Mouse (Mus musculus): Measurements from ENCODE around the gene Nr4a1. TPM values are rescaled to one million over a fixed set of nuclear protein-coding genes. Genes with fewer than 3 reads are reported as not detected.

Gene Nr4a1
- polyA plus RNA-seq, 1 experiment: 0.16 TPM

DNA sequence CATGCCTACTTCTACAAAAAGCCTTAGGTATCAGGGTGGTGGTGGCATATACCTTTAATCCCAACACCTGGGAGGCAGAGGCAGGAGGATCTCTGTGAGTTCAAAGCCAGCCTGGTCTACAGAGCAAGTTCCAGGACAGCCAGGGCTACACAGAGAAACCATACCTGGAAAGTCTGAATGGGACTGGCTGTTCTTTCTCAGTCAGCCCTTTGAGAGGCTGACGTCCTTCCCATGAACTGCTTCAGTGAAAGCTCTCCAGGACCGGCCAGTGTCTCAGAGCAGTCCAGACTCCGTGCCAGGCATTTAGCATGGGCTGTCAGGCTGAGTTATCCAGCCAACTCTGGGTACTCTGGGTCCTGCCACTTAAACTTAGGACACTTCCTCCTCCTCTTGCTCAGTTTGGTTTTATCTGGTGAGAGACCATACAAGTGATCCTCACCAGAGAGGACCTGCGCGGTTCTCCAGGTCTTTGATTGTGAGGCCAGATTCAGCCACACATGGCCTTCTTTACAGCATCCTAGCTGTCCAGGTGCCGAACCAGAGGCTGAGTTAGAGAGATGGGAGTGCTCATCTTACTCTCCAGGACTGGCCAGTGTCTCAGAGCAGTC, 66.0 kb downstream of the Nr4a1 start:
- H3K9me3 ChIP-seq (ENCODE audit: control insufficient read depth, low read length): peaks cover 12% of the 10 kb centered on the region
- H3K4me1 ChIP-seq (ENCODE audit: control insufficient read depth): peaks cover 5% of the 10 kb centered on the region; the same call in 1 of the 2 replicates
- peaks cover 15% of the 10 kb centered on the region for H3K27me3 ChIP-seq (ENCODE audit: control insufficient read depth)
- no peaks in the 10 kb centered on the region for H3K36me3 ChIP-seq (ENCODE audit: control insufficient read depth)
- no peak overlapping the region for H3K4me3 ChIP-seq (replicated peaks)
- TF ChIP-seq TAL1 (IDR thresholded peaks at IDR 0.05; ENCODE audit: low read length) (no peak), GATA1 (IDR thresholded peaks at IDR 0.05; ENCODE audit: low read length) (no peak)

DNA sequence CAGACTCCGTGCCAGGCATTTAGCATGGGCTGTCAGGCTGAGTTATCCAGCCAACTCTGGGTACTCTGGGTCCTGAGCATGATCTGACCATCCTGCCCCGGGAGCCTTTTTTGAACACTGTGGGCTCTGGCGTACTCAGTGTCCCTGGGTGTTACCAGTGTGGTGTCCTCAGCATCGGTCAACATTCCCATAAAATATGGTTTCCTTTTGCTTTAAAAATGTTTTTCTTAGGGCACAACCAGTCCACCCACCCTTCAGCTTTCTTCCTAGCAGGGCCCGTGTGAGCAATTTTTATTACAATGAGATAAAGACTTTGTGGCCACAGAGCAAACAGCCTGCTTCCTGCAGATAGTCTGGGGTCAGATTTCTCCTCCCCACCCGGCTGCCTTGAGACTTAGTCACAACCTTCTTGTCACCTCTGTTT, 66.6 kb downstream of the Nr4a1 start:
- TF ChIP-seq GATA1 (IDR thresholded peaks at IDR 0.05; ENCODE audit: low read length) (no peak), TAL1 (IDR thresholded peaks at IDR 0.05; ENCODE audit: low read length) (no peak)
- Histone ChIP-seq H3K4me1 (ENCODE audit: control insufficient read depth) (peaks cover 4% of the 10 kb centered on the region; the same call in 1 of the 2 replicates), H3K36me3 (ENCODE audit: control insufficient read depth) (no peaks in the 10 kb centered on the region), H3K4me3 (replicated peaks) (no peak overlapping the region), H3K27me3 (ENCODE audit: control insufficient read depth) (peaks cover 15% of the 10 kb centered on the region), H3K9me3 (ENCODE audit: control insufficient read depth, low read length) (peaks cover 10% of the 10 kb centered on the region)

DNA sequence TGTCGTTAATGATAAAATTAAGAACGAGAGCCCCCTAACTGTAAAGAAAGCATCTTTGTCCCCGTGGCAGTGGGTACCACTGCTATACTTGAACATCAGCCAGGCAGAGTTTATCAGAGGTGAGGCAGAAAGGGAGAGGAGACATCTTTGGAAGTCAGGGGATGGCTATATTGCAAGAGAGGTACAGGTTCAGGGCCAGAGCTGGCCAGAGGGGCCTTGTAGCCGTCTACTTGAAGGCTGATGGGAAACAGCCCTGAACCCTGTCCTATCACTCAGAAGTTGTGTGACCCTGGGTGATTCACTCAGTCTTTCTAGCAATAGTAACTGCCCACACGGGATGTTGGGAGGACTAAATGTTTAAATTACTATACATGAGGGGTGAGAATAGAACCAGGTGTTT, 67.1 kb downstream of the Nr4a1 start:
- no peaks in the 10 kb centered on the region for H3K36me3 ChIP-seq (ENCODE audit: control insufficient read depth)
- H3K4me1 ChIP-seq (ENCODE audit: control insufficient read depth): no peaks in the 10 kb centered on the region
- peaks cover 10% of the 10 kb centered on the region for H3K9me3 ChIP-seq (ENCODE audit: control insufficient read depth, low read length)
- peaks cover 15% of the 10 kb centered on the region for H3K27me3 ChIP-seq (ENCODE audit: control insufficient read depth)
- no peak for TF ChIP-seq GATA1 (IDR thresholded peaks at IDR 0.05; ENCODE audit: low read length)
- no peak for TF ChIP-seq TAL1 (IDR thresholded peaks at IDR 0.05; ENCODE audit: low read length)
- H3K4me3 ChIP-seq (replicated peaks): no peak overlapping the region

DNA sequence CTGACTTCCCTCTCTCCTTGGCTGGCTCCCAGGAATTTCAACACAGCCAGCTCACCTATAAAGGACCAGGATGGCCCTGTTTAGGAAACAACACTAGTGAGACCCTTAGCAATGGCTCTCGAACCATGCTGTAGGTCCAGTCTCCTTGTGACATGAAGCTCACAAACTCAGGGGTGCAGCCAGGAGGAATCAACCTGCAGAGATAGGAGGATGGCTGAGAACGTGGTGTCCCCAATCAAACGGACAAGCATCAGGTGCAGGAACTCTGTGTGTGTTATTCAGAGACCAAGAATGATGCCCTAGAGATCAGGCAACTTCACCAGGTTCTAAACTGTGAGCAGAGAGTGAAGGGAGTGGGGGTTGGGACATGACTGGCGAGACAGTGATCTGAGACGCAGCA, 68.0 kb downstream of the Nr4a1 start:
- H3K4me1 ChIP-seq (ENCODE audit: control insufficient read depth): no peaks in the 10 kb centered on the region
- no peak overlapping the region for H3K4me3 ChIP-seq (replicated peaks)
- peaks cover 10% of the 10 kb centered on the region for H3K27me3 ChIP-seq (ENCODE audit: control insufficient read depth)
- H3K36me3 ChIP-seq (ENCODE audit: control insufficient read depth): no peaks in the 10 kb centered on the region
- H3K9me3 ChIP-seq (ENCODE audit: control insufficient read depth, low read length): peaks cover 10% of the 10 kb centered on the region
- TF ChIP-seq TAL1 (IDR thresholded peaks at IDR 0.05; ENCODE audit: low read length): no peak
- TF ChIP-seq GATA1 (IDR thresholded peaks at IDR 0.05; ENCODE audit: low read length): no peak

DNA sequence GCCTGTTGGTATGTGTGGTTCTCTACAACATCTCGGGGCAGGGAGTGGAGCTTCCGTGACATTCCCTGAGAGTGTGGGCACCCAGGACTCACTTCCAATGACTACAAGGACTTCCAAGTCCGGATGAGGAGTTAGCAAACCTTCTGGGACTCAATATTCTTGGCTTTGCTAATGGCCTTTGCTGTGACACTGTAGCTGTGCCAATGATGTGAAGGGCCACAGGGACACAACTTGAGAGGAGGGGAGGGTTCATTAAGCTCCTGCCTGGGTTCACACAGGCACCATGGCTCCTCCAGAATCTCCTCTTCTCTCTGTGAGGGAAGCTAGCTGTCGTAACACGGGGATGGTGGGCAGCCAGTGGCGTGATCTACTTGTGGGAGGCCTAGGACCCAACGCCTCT, 68.6 kb downstream of the Nr4a1 start:
- no peak overlapping the region for H3K4me3 ChIP-seq (replicated peaks)
- peaks cover 5% of the 10 kb centered on the region for H3K27me3 ChIP-seq (ENCODE audit: control insufficient read depth)
- TF ChIP-seq GATA1 (IDR thresholded peaks at IDR 0.05; ENCODE audit: low read length) (no peak), TAL1 (IDR thresholded peaks at IDR 0.05; ENCODE audit: low read length) (no peak)
- no peaks in the 10 kb centered on the region for H3K4me1 ChIP-seq (ENCODE audit: control insufficient read depth)
- peaks cover 10% of the 10 kb centered on the region for H3K9me3 ChIP-seq (ENCODE audit: control insufficient read depth, low read length)
- H3K36me3 ChIP-seq (ENCODE audit: control insufficient read depth): no peaks in the 10 kb centered on the region

DNA sequence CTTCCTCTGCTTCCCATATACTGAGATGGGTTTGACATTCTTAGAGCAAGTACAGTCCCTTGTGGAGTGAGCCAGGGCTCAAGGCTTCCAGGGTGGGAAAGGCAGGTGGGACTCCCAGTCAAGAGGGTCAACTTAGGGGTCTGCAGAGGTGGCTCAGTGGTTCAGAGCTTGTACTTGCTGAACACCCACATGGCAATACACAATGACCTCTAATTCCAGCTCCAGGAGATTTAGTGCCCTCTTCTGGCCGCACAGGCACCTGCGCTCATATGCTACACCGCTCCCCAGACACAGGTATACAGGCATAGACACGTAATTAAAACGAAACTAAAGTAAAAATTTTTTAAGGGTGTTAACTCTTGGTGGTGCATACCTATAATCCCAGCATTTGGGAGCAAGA, 69.4 kb downstream of the Nr4a1 start:
- no peaks in the 10 kb centered on the region for H3K4me1 ChIP-seq (ENCODE audit: control insufficient read depth)

More for the DNA sequence above, 69.4 kb downstream of the Nr4a1 start:
- Histone ChIP-seq H3K9me3 (ENCODE audit: control insufficient read depth, low read length) (peaks cover 10% of the 10 kb centered on the region), H3K27me3 (ENCODE audit: control insufficient read depth) (peaks cover 3% of the 10 kb centered on the region; the same call in 1 of the 2 replicates), H3K36me3 (ENCODE audit: control insufficient read depth) (no peaks in the 10 kb centered on the region), H3K4me3 (replicated peaks) (no peak overlapping the region)
- TF ChIP-seq GATA1 (IDR thresholded peaks at IDR 0.05; ENCODE audit: low read length): no peak
- no peak for TF ChIP-seq TAL1 (IDR thresholded peaks at IDR 0.05; ENCODE audit: low read length)

Other genes with a start within 250 kb of the Nr4a1 start
- not detected in 2 replicates for gene Gm47841, start 206.9 kb upstream of the Nr4a1 start, polyA plus RNA-seq (2012)
- gene Fignl2, start 175.7 kb upstream of the Nr4a1 start, polyA plus RNA-seq (2012): not detected in 2 replicates
- not detected in 2 replicates for gene Ankrd33, start 138.5 kb upstream of the Nr4a1 start, polyA plus RNA-seq (2012)
- gene Acvrl1, start 125.7 kb upstream of the Nr4a1 start, polyA plus RNA-seq (2012): 0.15 TPM in 1 of 2 replicates, not detected in the other
- gene Acvr1b, start 80.2 kb upstream of the Nr4a1 start, polyA plus RNA-seq (2012): 0.02 and 0.03 TPM in 2 replicates
- gene Grasp, start 30.1 kb upstream of the Nr4a1 start, polyA plus RNA-seq (2012): 0.05 TPM in 1 of 2 replicates, not detected in the other
- gene Atg101, start 30.0 kb downstream of the Nr4a1 start, polyA plus RNA-seq (2012): 2.8 and 3.0 TPM in 2 replicates
- gene 6030408B16Rik, start 38.9 kb downstream of the Nr4a1 start, polyA plus RNA-seq (2012): not detected in 2 replicates
- not detected in 2 replicates for gene Krt80, start 115.9 kb downstream of the Nr4a1 start, polyA plus RNA-seq (2012)
- not detected in 2 replicates for gene Krt7, start 156.8 kb downstream of the Nr4a1 start, polyA plus RNA-seq (2012)
- not detected in 2 replicates for gene Krt87, start 184.5 kb downstream of the Nr4a1 start, polyA plus RNA-seq (2012)
- gene Krt88, start 193.5 kb downstream of the Nr4a1 start, polyA plus RNA-seq (2012): not detected in 2 replicates
- not detected in 2 replicates for gene Krt81, start 209.5 kb downstream of the Nr4a1 start, polyA plus RNA-seq (2012)
- gene Krt86, start 219.2 kb downstream of the Nr4a1 start, polyA plus RNA-seq (2012): not detected in 2 replicates
- not detected in 2 replicates for gene Krt83, start 237.2 kb downstream of the Nr4a1 start, polyA plus RNA-seq (2012)

Measured in erythroblast, embryonic 14.5 days (primary cell).